Mouse (Mus musculus): ENCODE results near the gene Cldn7.
A peak's percentile ranks its signal among the peaks of the same experiment; 100 is the strongest.

The Cldn7 gene

GRCm38 (mm10) chr11:69989949-69990348, 25.4 kb downstream of the Cldn7 start:
- DNase-seq (ENCODE audit: low read depth, low spot score) = no peak

- peak; percentile 97 for DNase-seq (ENCODE audit: low read depth, low spot score)
These were observed 26.5 kb downstream of the Cldn7 start, which contains the start of gene Gabarap for GRCm38 (mm10) chr11:69990850-69991691. Gene Gabarap (plus strand): TSS chr11:69991143.

GRCm38 (mm10) chr11:69991711-69992110, 27.1 kb downstream of the Cldn7 start:
- no peak for DNase-seq (ENCODE audit: low read depth, low spot score)

- DNase-seq (ENCODE audit: low read depth, low spot score) = no peak
These were observed 27.8 kb downstream of the Cldn7 start for GRCm38 (mm10) chr11:69992396-69992795.

- no peak for DNase-seq (ENCODE audit: low read depth, low spot score)
These were observed 28.4 kb downstream of the Cldn7 start for GRCm38 (mm10) chr11:69992932-69993331.

- no peak for DNase-seq (ENCODE audit: low read depth, low spot score)
These were observed 30.0 kb downstream of the Cldn7 start for GRCm38 (mm10) chr11:69994401-69995090.

GRCm38 (mm10) chr11:69995391-69995960, 30.9 kb downstream of the Cldn7 start, which contains the start of gene Phf23:
Gene Phf23 (plus strand): TSS chr11:69995777.
- peak; percentile 100 for DNase-seq (ENCODE audit: low read depth, low spot score)

GRCm38 (mm10) chr11:69996161-69997061, 31.8 kb downstream of the Cldn7 start:
- DNase-seq (ENCODE audit: low read depth, low spot score) = no peak

- DNase-seq (ENCODE audit: low read depth, low spot score) = peak; percentile 84
These were observed 32.5 kb downstream of the Cldn7 start for GRCm38 (mm10) chr11:69997070-69997509.

- DNase-seq (ENCODE audit: low read depth, low spot score) = no peak
These were observed 34.2 kb downstream of the Cldn7 start for GRCm38 (mm10) chr11:69998567-69999491.

GRCm38 (mm10) chr11:69999666-70000065, 35.1 kb downstream of the Cldn7 start:
- DNase-seq (ENCODE audit: low read depth, low spot score) = no peak

- DNase-seq (ENCODE audit: low read depth, low spot score) = peak; percentile 98
These were observed 35.9 kb downstream of the Cldn7 start, which contains the start of gene Dvl2 for GRCm38 (mm10) chr11:70000396-70000898. Gene Dvl2 (plus strand): TSS chr11:70000595.

GRCm38 (mm10) chr11:70001159-70001558, 36.6 kb downstream of the Cldn7 start:
- no peak for DNase-seq (ENCODE audit: low read depth, low spot score)

GRCm38 (mm10) chr11:70001865-70002264, 37.3 kb downstream of the Cldn7 start:
- DNase-seq (ENCODE audit: low read depth, low spot score) = no peak

GRCm38 (mm10) chr11:70002471-70002870, 37.9 kb downstream of the Cldn7 start:
- no peak for DNase-seq (ENCODE audit: low read depth, low spot score)

GRCm38 (mm10) chr11:70005521-70005920, 40.9 kb downstream of the Cldn7 start:
- DNase-seq (ENCODE audit: low read depth, low spot score) = no peak

- no peak for DNase-seq (ENCODE audit: low read depth, low spot score)
These were observed 45.5 kb downstream of the Cldn7 start for GRCm38 (mm10) chr11:70010033-70010432.

- DNase-seq (ENCODE audit: low read depth, low spot score) = no peak
These were observed 46.0 kb downstream of the Cldn7 start for GRCm38 (mm10) chr11:70010548-70010947.

- no peak for DNase-seq (ENCODE audit: low read depth, low spot score)
These were observed 46.4 kb downstream of the Cldn7 start for GRCm38 (mm10) chr11:70010961-70011360.

GRCm38 (mm10) chr11:70012931-70013330, 48.4 kb downstream of the Cldn7 start:
- DNase-seq (ENCODE audit: low read depth, low spot score) = no peak
